Mouse (Mus musculus) intestine, embryonic 16.5 days (tissue): ENCODE measurements around the gene Gm11034. TPM values are rescaled to one million over a fixed set of nuclear protein-coding genes. Genes with fewer than 3 reads are reported as not detected.

ENCODE experiments used
- ATAC-seq: fragments of 200-750 bp; cut with Nextera tagmentation; 2 replicates; pipeline ENCODE4 v1.8.0; 2017; ENCODE audit warnings: moderate TSS enrichment, moderate library complexity
- H3K27ac ChIP-seq: fragments of 300-500 bp; sonication (generic); 2 replicates; pipeline ENCODE4 v1.5.1; 2014; ENCODE audit warnings: mild to moderate bottlenecking, low read length
- H3K27me3 ChIP-seq: fragments of 300-500 bp; sonication (generic); replicated peaks from 2 replicates; pipeline ENCODE4 v1.6.1; 2014; ENCODE audit warnings: low read length, control low read depth, mixed read lengths; ENCODE audit not compliant: control insufficient read depth, insufficient read depth
- H3K36me3 ChIP-seq: fragments of 300-500 bp; sonication (generic); 2 replicates; pipeline ENCODE4 v1.6.1; 2014; ENCODE audit warnings: low read length, control low read depth; ENCODE audit not compliant: control insufficient read depth, insufficient read depth
- H3K4me1 ChIP-seq: fragments of 300-500 bp; sonication (generic); 2 replicates; pipeline ENCODE4 v1.6.1; 2014; ENCODE audit warnings: low read length, control low read depth, mixed read lengths; ENCODE audit not compliant: control insufficient read depth, insufficient read depth
- H3K4me2 ChIP-seq: fragments of 300-500 bp; sonication (generic); 2 replicates; pipeline ENCODE4 v1.6.1; 2014; ENCODE audit warnings: low read depth, low read length, control low read depth
- H3K4me3 ChIP-seq: fragments of 300-500 bp; sonication (generic); 2 replicates; pipeline ENCODE4 v1.5.1; 2014; ENCODE audit warnings: mild to moderate bottlenecking, low read length
- H3K9ac ChIP-seq: fragments of 300-500 bp; sonication (generic); 2 replicates; pipeline ENCODE4 v1.6.1; 2014; ENCODE audit warnings: low read depth, low read length
- H3K9me3 ChIP-seq: fragments of 300-500 bp; sonication (generic); 2 replicates; pipeline ENCODE4 v1.6.1; 2016; ENCODE audit warnings: low read length, control low read depth; ENCODE audit not compliant: control insufficient read depth
- WGBS: fragments of 180-500 bp; shearing (Covaris S2); extraction: QIAGEN DNeasy Blood & Tissue Kit; methylation state at CpG from one replicate; pipeline ENCODE4 v1.1.7; 2014; 5-methylcytosine and 5-hydroxymethylcytosine counted together
- polyA plus RNA-seq: library from polyadenylated mRNA; unstranded; fragments of >200 nt; fragmentation: Nextera tagmentation; extraction: Ambion mirVana; gene quantifications from 2 replicates; pipeline ENCODE4 v1.2.1, GENCODE M21; 2015

Gene Gm11034
- polyA plus RNA-seq, 1 experiment from 2014 or later = not detected

- H3K4me1 ChIP-seq = peaks cover 7% of the 10 kb centered on the region
- no peak for ATAC-seq
- H3K36me3 ChIP-seq = no peaks in the 10 kb centered on the region
- H3K27ac ChIP-seq = no peak overlapping the region
- no peaks in the 10 kb centered on the region for H3K27me3 ChIP-seq
- H3K4me3 ChIP-seq = no peak overlapping the region
- no peak overlapping the region for H3K9ac ChIP-seq
- no peak overlapping the region for H3K4me2 ChIP-seq
- H3K9me3 ChIP-seq = no peaks in the 10 kb centered on the region
- WGBS = 38% methylated on average over 1 of the region's 1 CpGs
These were observed 2.4 kb upstream of the Gm11034 start for GRCm38 (mm10) chr8:72215871-72216270.

- no peaks in the 10 kb centered on the region for H3K36me3 ChIP-seq
- no peak for ATAC-seq
- 29% methylated on average over 2 of the region's 2 CpGs for WGBS
- no peaks in the 10 kb centered on the region for H3K9me3 ChIP-seq
- no peak overlapping the region for H3K9ac ChIP-seq
- no peaks in the 10 kb centered on the region for H3K27me3 ChIP-seq
- no peak overlapping the region for H3K4me3 ChIP-seq
- H3K4me2 ChIP-seq = no peak overlapping the region
- H3K4me1 ChIP-seq = no peaks in the 10 kb centered on the region
- H3K27ac ChIP-seq = no peak overlapping the region
These were observed 1.6 kb upstream of the Gm11034 start for GRCm38 (mm10) chr8:72215060-72215459.

GRCm38 (mm10) chr8:72212751-72213150 is 685 bp downstream of the Gm11034 start, which contains the start of gene Cib3:
TSS of gene Cib3 (minus strand) at chr8:72212837.
- ATAC-seq = no peak
- 57% methylated on average over 4 of the region's 4 CpGs for WGBS
- H3K36me3 ChIP-seq = no peaks in the 10 kb centered on the region
- no peak within 1 kb of the TSS for H3K4me3 ChIP-seq
- no peak within 1 kb of the TSS for H3K27ac ChIP-seq
- H3K4me2 ChIP-seq = no peak within 1 kb of the TSS
- H3K27me3 ChIP-seq = no peaks in the 10 kb centered on the region
- no peaks in the 10 kb centered on the region for H3K9me3 ChIP-seq
- no peaks in the 10 kb centered on the region for H3K4me1 ChIP-seq
- no peak within 1 kb of the TSS for H3K9ac ChIP-seq

GRCm38 (mm10) chr8:72211846-72212245 is 1.6 kb downstream of the Gm11034 start:
- no peaks in the 10 kb centered on the region for H3K27me3 ChIP-seq
- WGBS = 78% methylated on average over 1 of the region's 1 CpGs
- no peak overlapping the region for H3K4me2 ChIP-seq
- H3K4me3 ChIP-seq = no peak overlapping the region
- H3K9ac ChIP-seq = no peak overlapping the region
- H3K36me3 ChIP-seq = no peaks in the 10 kb centered on the region
- ATAC-seq = no peak
- no peak overlapping the region for H3K27ac ChIP-seq
- H3K9me3 ChIP-seq = no peaks in the 10 kb centered on the region
- no peaks in the 10 kb centered on the region for H3K4me1 ChIP-seq

- H3K4me2 ChIP-seq = no peak overlapping the region
- ATAC-seq = peak; percentile 37; the same call in 1 of the 2 replicates
- peak overlapping the region; percentile 3; the same call in 1 of the 2 replicates for H3K27ac ChIP-seq
- H3K9ac ChIP-seq = no peak overlapping the region
- H3K4me3 ChIP-seq = no peak overlapping the region
- WGBS = 68% methylated on average over 2 of the region's 2 CpGs
- no peaks in the 10 kb centered on the region for H3K9me3 ChIP-seq
- H3K4me1 ChIP-seq = no peaks in the 10 kb centered on the region
- H3K36me3 ChIP-seq = no peaks in the 10 kb centered on the region
- no peaks in the 10 kb centered on the region for H3K27me3 ChIP-seq
These were observed 2.7 kb downstream of the Gm11034 start for GRCm38 (mm10) chr8:72210710-72211109.

- no peaks in the 10 kb centered on the region for H3K4me1 ChIP-seq
- H3K4me3 ChIP-seq = no peak overlapping the region
- 66% methylated on average over 4 of the region's 4 CpGs for WGBS
- H3K27me3 ChIP-seq = no peaks in the 10 kb centered on the region
- H3K9me3 ChIP-seq = no peaks in the 10 kb centered on the region
- H3K27ac ChIP-seq = peak overlapping the region; percentile 3; the same call in 1 of the 2 replicates
- H3K36me3 ChIP-seq = no peaks in the 10 kb centered on the region
- no peak overlapping the region for H3K4me2 ChIP-seq
- H3K9ac ChIP-seq = no peak overlapping the region
- ATAC-seq = peak; percentile 81
These were observed 3.2 kb downstream of the Gm11034 start for GRCm38 (mm10) chr8:72210222-72210621.

DNA sequence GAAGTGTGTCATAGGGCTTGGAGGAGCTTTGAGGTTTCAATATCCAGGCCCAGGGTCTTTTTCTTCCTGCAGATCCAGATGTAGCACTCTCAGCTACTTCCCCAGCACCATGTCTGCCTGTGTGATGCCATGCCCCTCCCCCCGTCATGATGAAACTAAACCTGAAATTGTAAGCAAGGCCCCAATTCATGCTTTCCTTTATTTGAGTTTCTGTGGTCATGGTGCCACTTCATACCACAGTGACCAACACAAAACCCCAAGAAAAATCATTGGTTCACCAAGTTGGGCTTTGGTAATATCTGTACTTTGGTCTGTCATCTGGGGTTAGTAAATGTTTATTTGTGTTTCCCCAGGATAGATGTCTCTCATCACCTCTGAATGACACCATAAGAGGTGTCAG is 4.9 kb downstream of the Gm11034 start:
- Histone ChIP-seq H3K4me2 (no peak overlapping the region), H3K9ac (no peak overlapping the region), H3K4me1 (no peaks in the 10 kb centered on the region), H3K27ac (no peak overlapping the region), H3K9me3 (0 out of 2 replicates have a peak, but pooled peaks cover under 1% of the 10 kb centered on the region), H3K36me3 (no peaks in the 10 kb centered on the region), H3K27me3 (no peaks in the 10 kb centered on the region), H3K4me3 (no peak overlapping the region)
- 82% methylated on average over 1 of the region's 1 CpGs for WGBS
- ATAC-seq = no peak

- 59% methylated on average over 8 of the region's 8 CpGs for WGBS
- Histone ChIP-seq H3K9me3 (peaks cover 7% of the 10 kb centered on the region; the same call in 1 of the 2 replicates), H3K4me2 (no peak overlapping the region), H3K36me3 (no peaks in the 10 kb centered on the region; the same call in 1 of the 2 replicates), H3K4me1 (no peaks in the 10 kb centered on the region), H3K9ac (no peak overlapping the region), H3K27ac (no peak overlapping the region), H3K4me3 (no peak overlapping the region), H3K27me3 (no peaks in the 10 kb centered on the region)
- ATAC-seq = 0 out of 2 replicates have a peak, but pooled peaks have one; percentile 52
These were observed 15.4 kb downstream of the Gm11034 start for GRCm38 (mm10) chr8:72197997-72198396.

- Histone ChIP-seq H3K4me3 (no peak overlapping the region), H3K9me3 (no peaks in the 10 kb centered on the region), H3K9ac (no peak overlapping the region), H3K27me3 (no peaks in the 10 kb centered on the region), H3K27ac (no peak overlapping the region), H3K4me1 (no peaks in the 10 kb centered on the region), H3K36me3 (no peaks in the 10 kb centered on the region), H3K4me2 (no peak overlapping the region)
- ATAC-seq = no peak
These were observed 21.4 kb downstream of the Gm11034 start for GRCm38 (mm10) chr8:72192065-72192464.

DNA sequence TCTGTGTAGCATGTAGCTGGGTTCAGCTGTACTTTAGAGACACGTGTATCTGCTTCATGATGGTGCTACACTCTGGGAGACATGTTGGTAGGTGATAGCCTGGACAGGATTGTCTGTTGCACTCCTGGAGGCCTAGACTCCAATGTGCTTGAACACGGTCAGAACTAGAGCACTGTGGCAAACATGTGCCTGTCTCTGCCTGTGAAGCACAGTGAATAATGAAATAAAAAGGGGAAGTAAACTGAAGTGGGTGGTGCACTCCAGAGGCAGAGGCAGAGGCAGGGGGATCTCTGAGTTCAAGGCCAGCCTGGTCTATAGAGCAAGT is 23.3 kb downstream of the Gm11034 start:
- Histone ChIP-seq H3K9ac (peak overlapping the region; percentile 26; the same call in 1 of the 2 replicates), H3K36me3 (no peaks in the 10 kb centered on the region), H3K4me1 (no peaks in the 10 kb centered on the region), H3K27me3 (no peaks in the 10 kb centered on the region), H3K27ac (peak overlapping the region; percentile 75), H3K9me3 (no peaks in the 10 kb centered on the region), H3K4me3 (peak overlapping the region; percentile 24), H3K4me2 (peak overlapping the region; percentile 23; the same call in 1 of the 2 replicates)
- peak; percentile 7; the same call in 1 of the 2 replicates for ATAC-seq
- 75% methylated on average over 2 of the region's 2 CpGs for WGBS
